Mouse (Mus musculus) brain, embryonic 14.5 days (tissue): ENCODE measurements at regions not wholly inside any gene's neighbourhood (a gene's known extent, or its start where the extent isn't known, plus 50 kb on each side); places are given as distances from the start of the nearest gene placed in this dataset.

Source experiments
- CTCF ChIP-seq: fragments of 200-500 bp; IDR thresholded peaks from 2 replicates; pipeline ENCODE4 v1.5.1; 2012; ENCODE audit warnings: inconsistent platforms, mild to moderate bottlenecking, moderate library complexity, borderline replicate concordance; ENCODE audit not compliant: insufficient read depth, insufficient read length; ENCODE audit errors: extremely low read depth
- POLR2A ChIP-seq: fragments of 200-500 bp; IDR thresholded peaks from 2 replicates; pipeline ENCODE4 v1.6.1; 2012; ENCODE audit warnings: mild to moderate bottlenecking, inconsistent platforms, borderline replicate concordance; ENCODE audit not compliant: poor library complexity, insufficient read depth, insufficient read length, severe bottlenecking; ENCODE audit errors: extremely low read depth

DNA sequence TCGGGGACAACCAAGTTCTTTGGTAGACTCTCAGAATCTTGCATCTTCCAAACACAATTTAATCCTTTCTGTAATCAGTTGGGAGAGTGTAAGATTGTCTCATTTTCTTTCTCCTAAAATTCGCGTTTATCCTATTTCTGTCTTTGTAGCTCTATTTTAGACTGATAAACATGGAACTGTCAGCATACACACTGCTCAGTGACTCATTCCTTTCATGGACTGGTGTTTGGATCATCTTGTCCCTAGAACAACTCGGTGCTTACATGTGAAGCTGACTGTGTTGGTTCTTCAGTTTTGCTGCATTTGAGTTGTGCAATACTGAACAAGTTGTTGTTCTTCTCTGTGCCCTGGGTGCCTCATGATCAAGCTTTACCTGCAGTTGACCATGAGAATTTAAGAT is 296.5 kb upstream of the Prmt6 start:
- TF ChIP-seq CTCF: no peak
- no peak for TF ChIP-seq POLR2A
